Mouse (Mus musculus): ENCODE data around the gene Gm10260.

GRCm38 (mm10) chr13:97712506-97713275, 47.7 kb downstream of the Gm10260 start:
- TF ChIP-seq TAL1 (IDR thresholded peaks at IDR 0.05; ENCODE audit: low read length) (no peak), MXI1 (IDR thresholded peaks at IDR 0.05; ENCODE audit: low read depth, low read length) (no peak), TCF12 (IDR thresholded peaks at IDR 0.05; ENCODE audit: low read depth, low read length) (no peak), CTCF (IDR thresholded peaks at IDR 0.05 in 2 of 3, conservative IDR thresholded peaks at IDR 0.05 in 1 of 3; ENCODE audit: control insufficient read depth in 1 of 3, insufficient read depth in 1 of 3, low read depth in 2 of 3, low read length in 3 of 3, poor library complexity in 1 of 3, severe bottlenecking in 1 of 3) (no peak), POLR2A (IDR thresholded peaks at IDR 0.05; ENCODE audit: control insufficient read depth in 1 of 2, insufficient read depth in 1 of 2, low read depth in 1 of 2, low read length in 2 of 2, poor library complexity in 1 of 2) (no peak), CHD1 (IDR thresholded peaks at IDR 0.05; ENCODE audit: low read depth, low read length) (no peak), ZKSCAN1 (IDR thresholded peaks at IDR 0.05; ENCODE audit: low read depth, low read length) (no peak), MAFK (IDR thresholded peaks at IDR 0.05; ENCODE audit: borderline replicate concordance, low read depth, low read length) (no peak), MAX (IDR thresholded peaks at IDR 0.05; ENCODE audit: low read length) (no peak)
